Mouse (Mus musculus) lung, postnatal 0 days (tissue): Measurements from ENCODE around the gene Stag1. TPM values are rescaled to one million over a fixed set of nuclear protein-coding genes. Genes with fewer than 3 reads are reported as not detected.

Source experiments
- ATAC-seq: fragments of 200-750 bp; cut with Nextera tagmentation; 2 replicates; pipeline ENCODE4 v1.8.0; 2017; ENCODE audit warnings: moderate library complexity
- DNase-seq: peaks from one replicate; pipeline ENCODE4 v3.0.0-alpha.2; 2016; ENCODE audit warnings: low spot score
- H3K27ac ChIP-seq: fragments of 300-500 bp; sonication (generic); 2 replicates; pipeline ENCODE4 v1.5.1; 2014; ENCODE audit warnings: antibody characterized with exemption, mild to moderate bottlenecking, low read length, mixed read lengths
- H3K27me3 ChIP-seq: fragments of 300-500 bp; sonication (generic); replicated peaks from 2 replicates; pipeline ENCODE4 v1.6.1; 2014; ENCODE audit warnings: low read length, mixed read lengths; ENCODE audit not compliant: insufficient read depth
- H3K36me3 ChIP-seq: fragments of 300-500 bp; sonication (generic); 2 replicates; pipeline ENCODE4 v1.6.1; 2014; ENCODE audit warnings: low read length, mixed read lengths; ENCODE audit not compliant: insufficient read depth
- H3K4me1 ChIP-seq: fragments of 300-500 bp; sonication (generic); 2 replicates; pipeline ENCODE4 v1.6.1; 2014; ENCODE audit warnings: antibody characterized with exemption, low read depth, low read length, mixed read lengths; ENCODE audit not compliant: insufficient read depth
- H3K4me2 ChIP-seq: fragments of 300-500 bp; sonication (generic); replicated peaks from 2 replicates; pipeline ENCODE4 v1.6.1; 2014; ENCODE audit warnings: low read depth, mild to moderate bottlenecking, low read length, moderate library complexity, mixed read lengths
- H3K4me3 ChIP-seq: fragments of 300-500 bp; sonication (generic); 2 replicates; pipeline ENCODE4 v1.5.1; 2014; ENCODE audit warnings: low read depth, low read length
- H3K9ac ChIP-seq: fragments of 300-500 bp; sonication (generic); replicated peaks from 2 replicates; pipeline ENCODE4 v1.6.1; 2014; ENCODE audit warnings: low read depth, mild to moderate bottlenecking
- H3K9me3 ChIP-seq: fragments of 300-500 bp; sonication (generic); 2 replicates; pipeline ENCODE4 v1.6.1; 2016; ENCODE audit warnings: low read length, mixed read lengths
- CTCF ChIP-seq: IDR thresholded peaks from 2 replicates; pipeline ENCODE4 v1.5.1; 2016; ENCODE audit warnings: antibody characterized with exemption, mild to moderate bottlenecking
- EP300 ChIP-seq: IDR thresholded peaks from 2 replicates; pipeline ENCODE4 v1.6.1; 2016; ENCODE audit warnings: antibody characterized with exemption, mild to moderate bottlenecking, control low read depth
- WGBS: fragments of 180-500 bp; shearing (Covaris S2); extraction: QIAGEN DNeasy Blood & Tissue Kit; methylation state at CpG from one replicate; pipeline ENCODE4 v1.1.7; 2014; 5-methylcytosine and 5-hydroxymethylcytosine counted together
- polyA plus RNA-seq: library from polyadenylated mRNA; unstranded; fragments of >200 nt; fragmentation: Nextera tagmentation; extraction: Ambion mirVana; gene quantifications from 2 replicates; pipeline ENCODE4 v1.2.1, GENCODE M21; 2015

Stag1 gene
- polyA plus RNA-seq, 1 experiment from 2014 or later, result 38.1 TPM

GRCm38 (mm10) chr9:100644071-100644771, 46.6 kb downstream of the Stag1 start:
- no peaks in the 10 kb centered on the region for H3K9me3 ChIP-seq
- H3K4me2 ChIP-seq, result peak overlapping the region; percentile 67
- peak overlapping the region; percentile 92 for H3K4me3 ChIP-seq
- 0% methylated on average over 25 of the region's 64 CpGs for WGBS
- TF ChIP-seq EP300, result no peak; the same call in 1 of the 2 replicates
- peak; percentile 3; the same call in 1 of the 2 replicates for TF ChIP-seq CTCF
- H3K4me1 ChIP-seq, result peaks cover 5% of the 10 kb centered on the region; the same call in 1 of the 2 replicates
- no peaks in the 10 kb centered on the region for H3K27me3 ChIP-seq
- ATAC-seq (peak; percentile 37), DNase-seq (peak; percentile 83)
- H3K9ac ChIP-seq, result peak overlapping the region; percentile 90
- H3K36me3 ChIP-seq, result no peaks in the 10 kb centered on the region; the same call in 1 of the 2 replicates
- H3K27ac ChIP-seq, result peak overlapping the region; percentile 99

GRCm38 (mm10) chr9:100645026-100645940, 47.7 kb downstream of the Stag1 start:
- Histone ChIP-seq H3K36me3 (no peaks in the 10 kb centered on the region; the same call in 1 of the 2 replicates), H3K4me2 (peak overlapping the region; percentile 67), H3K27me3 (no peaks in the 10 kb centered on the region), H3K4me1 (peaks cover 5% of the 10 kb centered on the region; the same call in 1 of the 2 replicates), H3K4me3 (peak overlapping the region; percentile 92), H3K9me3 (no peaks in the 10 kb centered on the region), H3K27ac (no peak overlapping the region), H3K9ac (no peak overlapping the region; the same call in 1 of the 2 replicates)
- no peak for TF ChIP-seq CTCF
- TF ChIP-seq EP300, result no peak
- ATAC-seq (no peak), DNase-seq (no peak)
- WGBS, result 18% methylated on average over 8 of the region's 8 CpGs

GRCm38 (mm10) chr9:100646276-100646675, 48.7 kb downstream of the Stag1 start:
- H3K36me3 ChIP-seq, result no peaks in the 10 kb centered on the region; the same call in 1 of the 2 replicates

GRCm38 (mm10) chr9:100647774-100648323, 50.3 kb downstream of the Stag1 start:
- 65% methylated on average over 2 of the region's 2 CpGs for WGBS
- no peak for ATAC-seq
- no peak overlapping the region for H3K4me2 ChIP-seq
- no peaks in the 10 kb centered on the region; the same call in 1 of the 2 replicates for H3K36me3 ChIP-seq
- H3K27me3 ChIP-seq, result no peaks in the 10 kb centered on the region
- H3K4me1 ChIP-seq, result no peaks in the 10 kb centered on the region; the same call in 1 of the 2 replicates
- H3K9me3 ChIP-seq, result no peaks in the 10 kb centered on the region
- no peak overlapping the region for H3K9ac ChIP-seq
- no peak overlapping the region for H3K4me3 ChIP-seq
- H3K27ac ChIP-seq, result no peak overlapping the region
- no peak for TF ChIP-seq EP300
- no peak for TF ChIP-seq CTCF
- DNase-seq, result no peak

More at GRCm38 (mm10) chr9:100646276-100646675, 48.7 kb downstream of the Stag1 start:
- no peak for TF ChIP-seq EP300
- Histone ChIP-seq H3K4me1 (peaks cover 5% of the 10 kb centered on the region; the same call in 1 of the 2 replicates), H3K9ac (no peak overlapping the region), H3K4me2 (no peak overlapping the region), H3K9me3 (no peaks in the 10 kb centered on the region), H3K4me3 (no peak overlapping the region), H3K27me3 (no peaks in the 10 kb centered on the region), H3K27ac (no peak overlapping the region)
- ATAC-seq (no peak), DNase-seq (no peak)
- WGBS, result 70% methylated on average over 2 of the region's 2 CpGs

- Histone ChIP-seq H3K4me3 (no peak overlapping the region), H3K36me3 (no peaks in the 10 kb centered on the region), H3K9ac (no peak overlapping the region), H3K4me2 (no peak overlapping the region), H3K27me3 (no peaks in the 10 kb centered on the region), H3K9me3 (no peaks in the 10 kb centered on the region), H3K4me1 (peaks cover 2% of the 10 kb centered on the region; the same call in 1 of the 2 replicates), H3K27ac (no peak overlapping the region)
- 27% methylated on average over 3 of the region's 3 CpGs for WGBS
- ATAC-seq (no peak), DNase-seq (peak; percentile 56)
- no peak for TF ChIP-seq CTCF
- TF ChIP-seq EP300, result no peak
Measured at GRCm38 (mm10) chr9:100654104-100654503, 56.5 kb downstream of the Stag1 start.

GRCm38 (mm10) chr9:100656058-100656457, 58.5 kb downstream of the Stag1 start:
- H3K4me3 ChIP-seq, result no peak overlapping the region
- no peak overlapping the region for H3K4me2 ChIP-seq
- no peak overlapping the region for H3K27ac ChIP-seq
- DNase-seq, result no peak
- no peak overlapping the region for H3K9ac ChIP-seq
- ATAC-seq, result no peak
- H3K27me3 ChIP-seq, result no peaks in the 10 kb centered on the region
- WGBS, result 91% methylated on average over 4 of the region's 4 CpGs
- H3K4me1 ChIP-seq, result peaks cover 2% of the 10 kb centered on the region; the same call in 1 of the 2 replicates
- no peaks in the 10 kb centered on the region for H3K36me3 ChIP-seq
- TF ChIP-seq EP300 (no peak), CTCF (no peak)
- H3K9me3 ChIP-seq, result no peaks in the 10 kb centered on the region
